8 mouse cellular contexts compared by ENCODE assay signal in the genomic region with DNA sequence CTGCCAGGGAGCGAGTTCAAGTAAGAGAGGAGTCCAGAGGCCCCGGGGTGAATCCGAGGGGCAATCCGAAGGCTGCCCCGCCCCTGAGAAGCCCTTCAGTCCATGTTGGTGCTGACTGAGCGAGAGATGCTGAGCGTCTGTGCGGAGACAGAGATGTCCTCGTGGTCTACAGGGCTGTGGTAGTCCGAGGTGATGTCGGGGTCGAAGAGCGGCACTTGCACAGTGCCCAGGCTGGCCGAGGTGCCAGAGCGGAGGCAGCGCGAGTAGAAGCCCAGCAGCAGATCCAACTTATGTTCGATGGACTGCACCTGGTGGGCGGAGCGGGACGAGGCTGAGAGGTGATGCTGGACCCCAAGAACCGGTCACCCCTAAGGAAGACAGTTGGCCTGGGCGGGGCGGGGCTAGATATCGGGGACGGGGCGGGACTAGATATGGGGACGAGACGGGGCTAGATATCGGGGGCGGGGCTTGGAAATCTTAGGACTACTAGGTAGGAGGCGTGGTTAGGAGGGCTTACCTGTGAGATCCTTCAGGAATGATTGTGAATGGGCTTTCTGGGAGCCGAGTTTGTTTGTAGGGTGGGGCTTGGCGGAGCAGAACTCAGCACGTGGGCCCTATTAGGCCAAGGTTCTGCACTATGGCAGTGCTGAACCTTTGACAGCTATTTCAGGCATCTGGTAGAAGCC. TPM values are rescaled to one million over a fixed set of nuclear protein-coding genes. Genes with fewer than 3 reads are reported as not detected.
DNase-seq lines count a peak whose midpoint lies in the region; ATAC-seq lines count a peak whose summit lies in the region.

No protein-coding gene starts in this region.

- no peak; the same call in 1 of the 2 replicates for ATAC-seq in kidney, embryonic 15.5 days (replicated peaks; ENCODE audit: low FRiP score)
- no peak for ATAC-seq in embryonic facial prominence, embryonic 13.5 days (ENCODE audit: insufficient number of reproducible peaks, insufficient read depth, low FRiP score, low TSS enrichment, low read depth)
- no peak for ATAC-seq in neural tube, embryonic 12.5 days (ENCODE audit: low FRiP score, low read depth)

- H3K4me1 ChIP-seq in kidney, embryonic 15.5 days: peaks cover 11% of the 10 kb centered on the region
- H3K4me1 ChIP-seq in embryonic facial prominence, embryonic 13.5 days: 0 out of 2 replicates have a peak, but pooled peaks cover 3% of the 10 kb centered on the region
- peaks cover 10% of the 10 kb centered on the region for H3K4me1 ChIP-seq in limb, embryonic 10.5 days
- H3K4me1 ChIP-seq in neural tube, embryonic 12.5 days: 0 out of 2 replicates have a peak, but pooled peaks cover 6% of the 10 kb centered on the region

- H3K4me3 ChIP-seq in kidney, embryonic 15.5 days (replicated peaks): peak overlapping the region; percentile 15
- H3K4me3 ChIP-seq in embryonic facial prominence, embryonic 13.5 days: 0 out of 2 replicates have a peak overlapping the region, but pooled peaks have one; percentile 7
- peak overlapping the region; percentile 31; the same call in 1 of the 2 replicates for H3K4me3 ChIP-seq in limb, embryonic 10.5 days
- no peak overlapping the region for H3K4me3 ChIP-seq in neural tube, embryonic 12.5 days

- WGBS in kidney, embryonic 15.5 days: 19% methylated on average over 35 of the region's 35 CpGs
- WGBS in embryonic facial prominence, embryonic 13.5 days: 16% methylated on average over 35 of the region's 35 CpGs
- WGBS in limb, embryonic 10.5 days: 11% methylated on average over 35 of the region's 35 CpGs
- WGBS in neural tube, embryonic 12.5 days: 14% methylated on average over 35 of the region's 35 CpGs

- no peaks in the 10 kb centered on the region for H3K36me3 ChIP-seq in kidney, embryonic 15.5 days
- H3K36me3 ChIP-seq in embryonic facial prominence, embryonic 13.5 days: 0 out of 2 replicates have a peak, but pooled peaks cover 16% of the 10 kb centered on the region
- H3K36me3 ChIP-seq in limb, embryonic 10.5 days: no peaks in the 10 kb centered on the region
- no peaks in the 10 kb centered on the region for H3K36me3 ChIP-seq in neural tube, embryonic 12.5 days

- H3K4me2 ChIP-seq in kidney, embryonic 15.5 days: peak overlapping the region; percentile 52
- peak overlapping the region; percentile 31; the same call in 1 of the 2 replicates for H3K4me2 ChIP-seq in embryonic facial prominence, embryonic 13.5 days
- peak overlapping the region; percentile 33 for H3K4me2 ChIP-seq in neural tube, embryonic 12.5 days (replicated peaks)

- H3K27me3 ChIP-seq in kidney, embryonic 15.5 days: peaks cover 62% of the 10 kb centered on the region
- H3K27me3 ChIP-seq in embryonic facial prominence, embryonic 13.5 days: peaks cover 40% of the 10 kb centered on the region
- H3K27me3 ChIP-seq in limb, embryonic 10.5 days (ENCODE audit: low read depth, poor library complexity, severe bottlenecking): peaks cover 74% of the 10 kb centered on the region
- peaks cover 39% of the 10 kb centered on the region for H3K27me3 ChIP-seq in neural tube, embryonic 12.5 days (replicated peaks)

- no peaks in the 10 kb centered on the region for H3K9me3 ChIP-seq in kidney, embryonic 15.5 days (replicated peaks)
- no peaks in the 10 kb centered on the region for H3K9me3 ChIP-seq in embryonic facial prominence, embryonic 13.5 days
- no peaks in the 10 kb centered on the region for H3K9me3 ChIP-seq in limb, embryonic 10.5 days (replicated peaks)
- H3K9me3 ChIP-seq in neural tube, embryonic 12.5 days: no peaks in the 10 kb centered on the region

- no peak overlapping the region for H3K9ac ChIP-seq in kidney, embryonic 15.5 days
- H3K9ac ChIP-seq in embryonic facial prominence, embryonic 13.5 days: no peak overlapping the region
- H3K9ac ChIP-seq in neural tube, embryonic 12.5 days: no peak overlapping the region

- H3K27ac ChIP-seq in kidney, embryonic 15.5 days: no peak overlapping the region
- H3K27ac ChIP-seq in embryonic facial prominence, embryonic 13.5 days: no peak overlapping the region
- no peak overlapping the region for H3K27ac ChIP-seq in limb, embryonic 10.5 days
- no peak overlapping the region for H3K27ac ChIP-seq in neural tube, embryonic 12.5 days

- no peak for DNase-seq in kidney, adult 9 months
- DNase-seq in limb, embryonic 10.5 days (ENCODE audit: low spot score): no peak
- no peak for DNase-seq in layer of hippocampus, adult 11-12 months (ENCODE audit: low spot score)
- no peak for DNase-seq in spleen, postnatal 14 days (ENCODE audit: low spot score in 2 of 2)
- DNase-seq in adipocyte (ENCODE audit: low spot score): no peak

RNA-seq across cellular contexts. Expression of gene Cited4, which starts 31.6 kb away (rescaled TPM):
- polyA plus RNA-seq in kidney, embryonic 15.5 days (2015; fragmentation: Nextera tagmentation; extraction: Ambion mirVana): 11.3 and 12.9 TPM in 2 replicates
- polyA plus RNA-seq in embryonic facial prominence, embryonic 13.5 days (2015; fragmentation: Nextera tagmentation; extraction: Ambion mirVana): 1.3 and 2.7 TPM in 2 replicates
- 9.1 and 14.2 TPM in 2 replicates for polyA plus RNA-seq in limb, embryonic 10.5 days (2016; fragmentation: Nextera tagmentation; extraction: Ambion mirVana)
- polyA plus RNA-seq in neural tube, embryonic 12.5 days (2016; fragmentation: Nextera tagmentation; extraction: Ambion mirVana): 3.7 and 4.3 TPM in 2 replicates

RNA-seq across cellular contexts. Expression of gene Kcnq4, which starts 50.5 kb away (rescaled TPM):
- polyA plus RNA-seq in kidney, embryonic 15.5 days (2015; fragmentation: Nextera tagmentation; extraction: Ambion mirVana): 0.89 and 1.4 TPM in 2 replicates
- polyA plus RNA-seq in embryonic facial prominence, embryonic 13.5 days (2015; fragmentation: Nextera tagmentation; extraction: Ambion mirVana): 7.2 and 7.8 TPM in 2 replicates
- 3.0 and 6.9 TPM in 2 replicates for polyA plus RNA-seq in limb, embryonic 10.5 days (2016; fragmentation: Nextera tagmentation; extraction: Ambion mirVana)
- polyA plus RNA-seq in neural tube, embryonic 12.5 days (2016; fragmentation: Nextera tagmentation; extraction: Ambion mirVana): 4.2 and 5.0 TPM in 2 replicates
